Mouse (Mus musculus): ENCODE data around the gene Esrrg.

Esrrg gene

GRCm38 (mm10) chr1:188154466-188155110 lies 546.0 kb downstream of the Esrrg start:
- DNase-seq (ENCODE audit: inconsistent ontology term): peak; percentile 23

- no peak for DNase-seq (ENCODE audit: inconsistent ontology term)
Observed at GRCm38 (mm10) chr1:188155135-188155779, 546.7 kb downstream of the Esrrg start.

GRCm38 (mm10) chr1:188156520-188156919 lies 547.9 kb downstream of the Esrrg start:
- no peak for DNase-seq (ENCODE audit: inconsistent ontology term)

GRCm38 (mm10) chr1:188157237-188157955 lies 548.8 kb downstream of the Esrrg start:
- no peak for DNase-seq (ENCODE audit: inconsistent ontology term)

- no peak for DNase-seq (ENCODE audit: inconsistent ontology term)
Observed at GRCm38 (mm10) chr1:188158675-188159074, 550.1 kb downstream of the Esrrg start.

- DNase-seq (ENCODE audit: inconsistent ontology term): no peak
Observed at GRCm38 (mm10) chr1:188159108-188159507, 550.5 kb downstream of the Esrrg start.

GRCm38 (mm10) chr1:188163058-188163457 lies 554.5 kb downstream of the Esrrg start:
- no peak for DNase-seq (ENCODE audit: inconsistent ontology term)

- no peak for DNase-seq (ENCODE audit: inconsistent ontology term)
Observed at GRCm38 (mm10) chr1:188164251-188164650, 555.7 kb downstream of the Esrrg start.

GRCm38 (mm10) chr1:188173859-188174258 lies 565.3 kb downstream of the Esrrg start:
- no peak for DNase-seq (ENCODE audit: inconsistent ontology term)

GRCm38 (mm10) chr1:188182951-188183350 lies 574.4 kb downstream of the Esrrg start:
- no peak for DNase-seq (ENCODE audit: inconsistent ontology term)

- no peak for DNase-seq (ENCODE audit: inconsistent ontology term)
Observed at GRCm38 (mm10) chr1:188186440-188187117, 578.0 kb downstream of the Esrrg start.

GRCm38 (mm10) chr1:188192971-188193370 lies 584.4 kb downstream of the Esrrg start:
- DNase-seq (ENCODE audit: inconsistent ontology term): no peak

GRCm38 (mm10) chr1:188207421-188207820 lies 598.8 kb downstream of the Esrrg start:
- DNase-seq (ENCODE audit: inconsistent ontology term): peak; percentile 67

GRCm38 (mm10) chr1:188209025-188209424 lies 600.4 kb downstream of the Esrrg start:
- DNase-seq (ENCODE audit: inconsistent ontology term): no peak

GRCm38 (mm10) chr1:188214885-188215611 lies 606.5 kb downstream of the Esrrg start:
- DNase-seq (ENCODE audit: inconsistent ontology term): no peak

- DNase-seq (ENCODE audit: inconsistent ontology term): peak; percentile 5
Observed at GRCm38 (mm10) chr1:188221226-188221792, 612.7 kb downstream of the Esrrg start.

GRCm38 (mm10) chr1:188233036-188233724 lies 624.6 kb downstream of the Esrrg start:
- peak; percentile 51 for DNase-seq (ENCODE audit: inconsistent ontology term)

- no peak for DNase-seq (ENCODE audit: inconsistent ontology term)
Observed at GRCm38 (mm10) chr1:188238636-188239035, 630.0 kb downstream of the Esrrg start.

- no peak for DNase-seq (ENCODE audit: inconsistent ontology term)
Observed at GRCm38 (mm10) chr1:188241766-188242165, 633.2 kb downstream of the Esrrg start.

GRCm38 (mm10) chr1:188257500-188257899 lies 648.9 kb downstream of the Esrrg start:
- DNase-seq (ENCODE audit: inconsistent ontology term): no peak

Data from Muller cell, postnatal 12 days (primary cell).